Mouse (Mus musculus) heart, postnatal 0 days (tissue): ENCODE measurements at regions not wholly inside any gene's neighbourhood (a gene's known extent, or its start where the extent isn't known, plus 50 kb on each side); places are given as distances from the start of the nearest gene placed in this dataset.

Experiments used
- ATAC-seq: fragments of 200-750 bp; cut with Nextera tagmentation; 2 replicates; pipeline ENCODE4 v1.8.0; 2017; ENCODE audit warnings: low read depth, moderate number of reproducible peaks, moderate library complexity; ENCODE audit not compliant: insufficient read depth
- DNase-seq: peaks from one replicate; pipeline ENCODE4 v3.0.0-alpha.2; 2016; ENCODE audit warnings: low spot score
- H3K27ac ChIP-seq: fragments of 300-500 bp; sonication (generic); 2 replicates; pipeline ENCODE4 v1.5.1; 2014; ENCODE audit warnings: low read depth, mild to moderate bottlenecking
- H3K27me3 ChIP-seq: fragments of 300-500 bp; sonication (generic); 2 replicates; pipeline ENCODE4 v1.6.1; 2014; ENCODE audit warnings: low read length, mixed read lengths; ENCODE audit not compliant: control insufficient read depth, insufficient read depth
- H3K36me3 ChIP-seq: fragments of 300-500 bp; sonication (generic); replicated peaks from 2 replicates; pipeline ENCODE4 v1.6.1; 2014; ENCODE audit warnings: low read length, mixed read lengths; ENCODE audit not compliant: control insufficient read depth, insufficient read depth
- H3K4me1 ChIP-seq: fragments of 300-500 bp; sonication (generic); 2 replicates; pipeline ENCODE4 v1.6.1; 2014; ENCODE audit warnings: antibody characterized with exemption; ENCODE audit not compliant: control insufficient read depth, insufficient read depth
- H3K4me2 ChIP-seq: fragments of 300-500 bp; sonication (generic); 2 replicates; pipeline ENCODE4 v1.6.1; 2014; ENCODE audit warnings: low read depth, mild to moderate bottlenecking, low read length, moderate library complexity
- H3K4me3 ChIP-seq: fragments of 300-500 bp; sonication (generic); 2 replicates; pipeline ENCODE4 v1.5.1; 2014; ENCODE audit warnings: low read depth, low read length
- H3K9ac ChIP-seq: fragments of 300-500 bp; sonication (generic); replicated peaks from 2 replicates; pipeline ENCODE4 v1.6.1; 2014; ENCODE audit warnings: low read depth, low read length, mixed read lengths
- H3K9me3 ChIP-seq: fragments of 300-500 bp; sonication (generic); replicated peaks from 2 replicates; pipeline ENCODE4 v1.6.1; 2016; ENCODE audit warnings: low read length; ENCODE audit not compliant: control insufficient read depth
- CTCF ChIP-seq: IDR thresholded peaks from 2 replicates; pipeline ENCODE4 v1.5.1; 2016; ENCODE audit warnings: antibody characterized with exemption, control low read depth, low read depth
- EP300 ChIP-seq: IDR thresholded peaks from 2 replicates; pipeline ENCODE4 v1.6.1; 2016; ENCODE audit warnings: antibody characterized with exemption, low read depth
- WGBS: fragments of 180-500 bp; shearing (Covaris S2); extraction: QIAGEN DNeasy Blood & Tissue Kit; methylation state at CpG from one replicate; pipeline ENCODE4 v1.1.7; 2014; 5-methylcytosine and 5-hydroxymethylcytosine counted together

- H3K4me1 ChIP-seq = no peaks in the 10 kb centered on the region
- H3K27ac ChIP-seq = no peak overlapping the region
- H3K27me3 ChIP-seq = no peaks in the 10 kb centered on the region
- H3K4me2 ChIP-seq = no peak overlapping the region
- DNase-seq (no peak), ATAC-seq (no peak)
- H3K9me3 ChIP-seq = no peaks in the 10 kb centered on the region
- no peaks in the 10 kb centered on the region for H3K36me3 ChIP-seq
- 89% methylated on average over 5 of the region's 5 CpGs for WGBS
- H3K9ac ChIP-seq = no peak overlapping the region
- TF ChIP-seq EP300 (no peak), CTCF (no peak)
- no peak overlapping the region for H3K4me3 ChIP-seq
Observed at GRCm38 (mm10) chr15:5414401-5414800, 170.4 kb upstream of the Ptger4 start.

- H3K4me2 ChIP-seq = no peak overlapping the region
- DNase-seq (no peak), ATAC-seq (no peak)
- TF ChIP-seq CTCF = no peak
- TF ChIP-seq EP300 = no peak
- H3K9ac ChIP-seq = no peak overlapping the region
- WGBS = 69% methylated on average over 3 of the region's 3 CpGs
- no peak overlapping the region for H3K4me3 ChIP-seq
- H3K4me1 ChIP-seq = no peaks in the 10 kb centered on the region
- no peaks in the 10 kb centered on the region for H3K9me3 ChIP-seq
- no peaks in the 10 kb centered on the region for H3K36me3 ChIP-seq
- no peak overlapping the region for H3K27ac ChIP-seq
- H3K27me3 ChIP-seq = no peaks in the 10 kb centered on the region
Observed at GRCm38 (mm10) chr15:5416031-5416430, 172.0 kb upstream of the Ptger4 start.

- Histone ChIP-seq H3K9me3 (no peaks in the 10 kb centered on the region), H3K36me3 (no peaks in the 10 kb centered on the region), H3K4me3 (no peak overlapping the region), H3K27ac (no peak overlapping the region), H3K9ac (no peak overlapping the region), H3K4me1 (no peaks in the 10 kb centered on the region), H3K27me3 (no peaks in the 10 kb centered on the region), H3K4me2 (no peak overlapping the region)
- ATAC-seq (no peak), DNase-seq (no peak)
- 72% methylated on average over 3 of the region's 3 CpGs for WGBS
- no peak for TF ChIP-seq EP300
- no peak for TF ChIP-seq CTCF
Observed at GRCm38 (mm10) chr15:5426641-5427040, 182.7 kb upstream of the Ptger4 start.

DNA sequence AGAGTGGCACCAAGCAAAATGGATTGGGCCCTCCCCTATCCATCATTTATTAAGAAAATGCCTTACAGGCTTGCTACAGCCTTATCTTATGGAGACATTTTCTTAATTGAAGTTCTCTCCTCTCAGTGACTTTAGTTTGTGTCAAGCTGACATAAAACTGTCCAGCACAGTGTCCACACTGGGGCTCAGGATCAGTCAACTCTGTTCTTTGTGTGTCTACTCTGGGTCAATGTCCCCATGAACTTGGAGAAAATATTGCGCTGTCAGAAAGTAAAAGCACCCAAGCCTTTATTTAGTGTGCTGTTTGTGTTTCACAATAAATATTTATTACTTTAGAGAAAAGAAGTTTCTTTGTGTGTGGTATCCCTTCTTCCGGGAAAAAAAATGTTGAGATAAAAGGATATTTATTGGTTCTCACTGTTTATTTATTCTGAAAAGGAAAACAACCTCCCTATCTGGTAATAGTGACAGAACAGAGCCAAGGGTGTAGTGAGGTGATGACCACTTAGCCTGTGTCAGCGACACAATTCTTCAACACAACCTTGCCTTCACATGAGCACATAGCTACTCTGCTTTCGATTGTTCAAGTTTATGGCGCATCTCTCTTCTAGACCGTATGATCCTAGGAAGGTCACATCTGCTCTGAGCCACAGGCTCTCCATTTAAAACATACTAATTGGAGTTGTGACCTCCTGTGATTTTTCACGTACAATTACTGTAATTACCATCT lies 183.5 kb upstream of the Ptger4 start:
- H3K27me3 ChIP-seq = no peaks in the 10 kb centered on the region
- no peak overlapping the region for H3K4me2 ChIP-seq
- DNase-seq (no peak), ATAC-seq (no peak)
- H3K4me3 ChIP-seq = no peak overlapping the region
- TF ChIP-seq EP300 = no peak
- no peak for TF ChIP-seq CTCF
- H3K36me3 ChIP-seq = no peaks in the 10 kb centered on the region
- 83% methylated on average over 7 of the region's 7 CpGs for WGBS
- H3K9me3 ChIP-seq = no peaks in the 10 kb centered on the region
- H3K4me1 ChIP-seq = no peaks in the 10 kb centered on the region
- no peak overlapping the region for H3K9ac ChIP-seq
- no peak overlapping the region for H3K27ac ChIP-seq

DNA sequence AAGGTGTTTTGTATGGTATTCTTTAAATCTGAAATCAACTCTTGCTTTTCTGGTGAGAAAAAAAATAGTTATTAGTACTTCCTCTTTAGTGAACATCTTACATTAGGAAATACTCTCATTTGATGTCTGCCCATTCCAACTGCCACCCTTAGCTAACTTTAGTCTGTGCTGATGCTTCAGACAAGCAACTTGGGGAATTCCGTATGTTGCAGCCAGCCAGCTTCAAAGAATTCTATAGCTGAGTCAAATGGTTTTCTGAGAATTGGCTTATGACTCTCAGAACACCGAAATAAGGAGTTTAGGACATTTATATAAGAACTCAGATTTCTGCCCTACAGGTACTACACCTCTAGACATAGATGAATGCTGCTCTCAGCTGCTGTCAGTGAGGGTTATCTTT lies 188.0 kb upstream of the Ptger4 start:
- WGBS = 57% methylated on average over 2 of the region's 2 CpGs
- ATAC-seq (no peak), DNase-seq (no peak)

GRCm38 (mm10) chr15:5437020-5437419 lies 193.0 kb upstream of the Ptger4 start:
- H3K4me2 ChIP-seq = no peak overlapping the region
- WGBS = 58% methylated on average over 1 of the region's 1 CpGs
- no peak for ATAC-seq
- no peaks in the 10 kb centered on the region for H3K27me3 ChIP-seq
- no peak for DNase-seq
- H3K9me3 ChIP-seq = no peaks in the 10 kb centered on the region
- no peak overlapping the region for H3K27ac ChIP-seq
- H3K4me3 ChIP-seq = no peak overlapping the region
- TF ChIP-seq CTCF = no peak
- TF ChIP-seq EP300 = no peak
- H3K4me1 ChIP-seq = no peaks in the 10 kb centered on the region
- H3K9ac ChIP-seq = no peak overlapping the region
- no peaks in the 10 kb centered on the region for H3K36me3 ChIP-seq

More for the DNA sequence above, 188.0 kb upstream of the Ptger4 start:
- Histone ChIP-seq H3K4me1 (no peaks in the 10 kb centered on the region), H3K27me3 (no peaks in the 10 kb centered on the region), H3K4me2 (no peak overlapping the region), H3K27ac (no peak overlapping the region), H3K36me3 (no peaks in the 10 kb centered on the region), H3K9ac (no peak overlapping the region), H3K4me3 (no peak overlapping the region), H3K9me3 (no peaks in the 10 kb centered on the region)
- TF ChIP-seq CTCF (no peak), EP300 (no peak)
